Mouse (Mus musculus): ENCODE measurements around the gene Mlh3. TPM values are rescaled to one million over a fixed set of nuclear protein-coding genes. Genes with fewer than 3 reads are reported as not detected.

Gene Mlh3
- total RNA-seq, 2 experiments from 2014 or later, result 8.6 to 11.5 TPM

DNA sequence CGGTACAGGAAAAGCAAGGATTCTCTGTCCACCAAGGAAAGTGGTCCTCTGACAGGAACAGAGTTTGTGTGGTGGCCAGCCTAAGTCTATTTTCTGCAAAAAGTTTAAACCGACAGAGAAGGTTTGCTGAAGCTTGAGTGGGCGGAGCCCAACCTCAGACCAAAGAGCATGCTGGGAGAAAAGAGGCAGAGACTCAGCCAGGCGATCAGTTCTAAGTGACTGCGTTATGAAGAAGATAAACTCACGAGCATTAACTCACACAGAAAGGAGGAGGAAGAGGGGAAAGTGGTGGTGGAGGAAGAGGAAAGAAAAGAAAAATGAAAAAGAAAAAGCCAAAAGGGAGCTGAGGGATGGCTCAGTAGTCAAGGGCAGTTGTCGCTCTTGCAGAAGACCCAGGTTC is 80.1 kb downstream of the Mlh3 start:
- no peak for DNase-seq

GRCm38 (mm10) chr12:85186361-85186760 is 84.0 kb downstream of the Mlh3 start:
- no peak for DNase-seq

DNA sequence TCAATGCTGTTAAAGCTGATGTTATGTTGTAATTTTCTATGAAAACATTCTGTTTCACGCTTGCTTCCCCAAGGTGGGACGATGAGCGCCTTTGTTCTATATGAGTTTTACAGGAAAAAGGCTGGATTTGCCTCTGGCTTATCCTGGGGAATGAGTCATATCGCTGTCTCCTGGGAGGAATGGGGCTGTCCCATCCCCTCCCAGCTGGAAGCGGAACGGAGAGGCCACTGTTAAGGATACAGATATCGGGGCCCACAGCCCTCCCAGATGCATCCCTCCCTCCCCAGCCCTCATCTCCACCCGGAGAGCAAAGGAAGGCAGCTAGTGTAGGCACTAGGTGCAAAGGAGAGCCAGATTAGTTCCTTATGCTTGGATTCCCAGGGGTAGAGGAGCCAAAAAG is 84.6 kb downstream of the Mlh3 start:
- DNase-seq, result no peak

Small RNA genes lying within 50 kb of the gene (microRNA-seq; reads per million reads assigned to microRNA genes)
- gene Mir6938, result not detected

Other genes starting within 250 kb of the Mlh3 start
- gene Prox2, start 159.8 kb downstream of the Mlh3 start, total RNA-seq (2021), result 1 to 10 TPM; 6.2 to 7.5 TPM
- 100 to 1,000 TPM; 710 to 782 TPM for gene Dlst, start 159.8 kb downstream of the Mlh3 start, total RNA-seq (2021)
- gene Rps6kl1, start 119.3 kb downstream of the Mlh3 start, total RNA-seq (2021), result 1 to 10 TPM; 1.1 to 2.3 TPM
- 1 to 10 TPM; 1.8 TPM for gene Pgf, start 92.8 kb downstream of the Mlh3 start, total RNA-seq (2021)
- gene Eif2b2, start 51.1 kb downstream of the Mlh3 start, total RNA-seq (2021), result 10 to 100 TPM; 59.5 to 62.7 TPM
- gene Acyp1, start 17.8 kb upstream of the Mlh3 start, total RNA-seq (2021), result 10 to 100 TPM; 28.2 to 31.0 TPM
- gene Zc2hc1c, start 18.0 kb upstream of the Mlh3 start, total RNA-seq (2021), result 1 to 10 TPM in 1 of 2 experiments, under 1 TPM in 1; 0.78 to 1.2 TPM
- gene Nek9, start 68.8 kb upstream of the Mlh3 start, total RNA-seq (2021), result 10 to 100 TPM; 57.5 to 65.8 TPM
- gene Tmed10, start 104.2 kb upstream of the Mlh3 start, total RNA-seq (2021), result 100 to 1,000 TPM; 222 to 223 TPM
- gene Fos, start 203.3 kb upstream of the Mlh3 start, total RNA-seq (2021), result 10 to 100 TPM in 1 of 2 experiments, 1 to 10 TPM in 1; 5.8 to 25.4 TPM